Mouse (Mus musculus) kidney, postnatal 36 days (tissue): ENCODE data around the gene Plekha8.
A peak's percentile ranks its signal among the peaks of the same experiment; 100 is the strongest.

Experiments
- DNase-seq, 2 experiments: peaks; one replicate each; pipeline ENCODE4 v3.0.0; 2021 to 2022; ENCODE audit warnings: mixed read lengths in 2 of 2

The Plekha8 gene

DNA sequence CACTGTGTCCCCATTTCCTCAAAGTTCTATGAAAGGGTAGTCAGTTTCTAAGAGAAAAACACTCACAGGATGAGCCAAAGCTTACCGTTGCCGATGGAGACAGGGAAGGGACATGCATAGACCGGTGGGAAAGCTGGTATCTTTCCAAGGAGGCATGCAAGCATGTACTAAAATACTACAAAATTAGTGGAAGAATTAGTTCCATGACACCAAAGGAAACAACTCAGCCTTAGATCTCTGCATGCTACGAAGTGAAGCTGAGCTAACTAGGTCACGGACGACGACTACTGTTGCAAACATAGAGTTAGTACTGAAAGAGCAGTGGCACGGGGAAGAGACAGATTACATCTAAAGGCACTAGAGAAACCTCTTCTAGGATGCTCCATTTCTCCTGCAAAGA, 8.0 kb upstream of the Plekha8 start:
- DNase-seq, result no peak

DNA sequence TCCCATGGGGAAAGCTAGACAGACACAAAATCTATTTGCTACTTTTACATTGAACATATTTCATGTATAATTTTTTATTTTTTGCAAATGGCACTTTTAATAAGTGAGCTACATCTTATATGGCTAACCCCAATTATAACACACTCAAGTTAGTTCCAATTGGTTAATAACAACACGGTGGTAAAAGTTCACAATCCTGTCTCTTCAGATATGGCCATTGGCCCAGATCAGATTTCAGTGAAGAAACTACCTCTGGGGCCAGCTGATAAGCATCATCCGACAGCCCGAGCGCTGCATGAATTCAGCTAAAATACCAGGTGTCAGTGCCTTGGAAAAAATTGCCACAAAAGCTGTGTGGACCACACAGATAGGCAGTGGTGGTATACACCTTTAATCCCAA, 7.2 kb upstream of the Plekha8 start:
- DNase-seq, result no peak

DNA sequence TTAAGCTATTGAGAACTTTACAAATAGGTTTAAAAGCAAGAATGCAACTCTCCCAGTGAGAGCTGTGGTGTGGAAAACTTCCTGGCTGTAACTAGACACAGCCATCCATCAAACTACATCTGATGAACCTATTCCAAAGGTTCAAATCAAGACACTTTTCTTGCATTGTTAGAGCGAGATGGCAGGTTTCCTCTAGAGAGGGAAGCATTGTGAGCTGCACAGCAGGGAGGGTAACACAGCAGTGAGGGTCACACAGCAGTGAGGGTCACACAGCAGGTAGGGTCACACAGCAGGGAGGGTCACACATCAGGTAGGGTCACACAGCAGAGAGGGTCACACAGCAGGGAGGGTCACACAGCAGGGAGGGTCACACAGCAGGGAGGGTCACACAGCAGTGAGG, 6.7 kb upstream of the Plekha8 start:
- no peak for DNase-seq

DNA sequence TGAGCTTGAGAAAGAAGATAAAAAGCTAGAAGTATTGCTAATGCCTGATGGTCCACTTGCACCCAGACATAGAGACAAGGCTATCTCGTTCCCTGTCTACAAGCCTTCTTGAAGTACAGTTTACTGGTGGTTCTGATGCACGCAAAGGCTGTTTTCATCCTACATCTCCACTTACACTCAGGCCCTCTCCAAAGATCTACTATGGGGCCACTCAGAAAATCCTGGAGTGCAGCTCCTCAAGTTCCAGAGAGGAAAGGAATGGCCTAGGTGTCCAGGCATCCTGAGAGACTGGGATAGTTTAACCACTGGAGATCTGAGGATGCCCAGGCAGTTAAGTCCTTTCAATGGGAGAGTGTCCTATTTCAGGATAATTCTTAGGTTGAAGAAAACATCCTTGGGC, 4.2 kb upstream of the Plekha8 start:
- DNase-seq, result no peak

DNA sequence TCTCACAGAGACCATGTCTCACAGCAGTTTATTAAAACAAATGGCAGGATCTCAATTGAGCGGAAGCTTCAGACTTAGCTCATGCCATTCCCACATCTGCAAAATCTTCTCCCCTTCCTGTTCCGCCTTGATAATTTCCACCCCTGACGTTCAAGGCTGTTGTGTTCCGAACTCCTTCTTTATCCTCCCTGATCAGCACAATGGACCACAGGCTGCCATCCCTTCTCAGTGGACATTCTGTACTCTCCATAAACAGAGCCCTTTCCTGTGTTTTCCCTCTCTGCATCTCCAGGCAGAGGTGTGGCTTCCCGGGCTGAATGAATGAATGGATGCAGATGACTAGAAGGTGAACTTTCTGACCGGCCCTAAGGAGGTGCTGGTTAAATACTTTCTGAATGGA, 3.1 kb upstream of the Plekha8 start:
- no peak for DNase-seq

DNA sequence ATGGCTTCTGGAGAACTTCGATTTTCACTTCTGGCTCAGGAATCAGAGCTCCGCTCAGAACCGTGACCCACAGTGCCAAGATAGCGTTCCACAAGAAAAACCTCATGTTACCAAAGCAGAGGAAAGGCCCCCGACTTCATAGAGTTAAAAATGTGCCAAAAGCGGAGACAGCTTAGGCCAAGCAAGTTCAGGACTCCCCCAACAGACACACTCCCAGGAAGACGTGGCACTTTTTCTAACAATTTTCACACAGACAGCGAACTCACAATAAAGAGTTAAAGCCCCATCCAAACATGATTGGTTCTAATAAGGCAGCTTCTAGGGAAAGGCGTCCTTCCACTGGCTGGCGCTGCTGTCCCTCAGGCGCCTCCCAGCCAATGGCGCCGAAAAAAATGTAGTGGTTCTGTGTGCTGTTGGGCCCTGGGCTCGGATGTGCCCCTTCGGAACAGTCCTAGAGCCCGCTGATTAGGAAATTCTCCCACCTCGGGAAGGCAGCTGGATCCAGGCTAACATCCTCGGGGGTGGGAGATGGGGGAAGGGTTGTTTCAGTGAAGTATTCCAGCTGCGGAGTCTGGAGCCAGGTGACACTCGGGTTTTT, 1.9 kb upstream of the Plekha8 start:
- DNase-seq, result peak; percentile 96 to 97

DNA sequence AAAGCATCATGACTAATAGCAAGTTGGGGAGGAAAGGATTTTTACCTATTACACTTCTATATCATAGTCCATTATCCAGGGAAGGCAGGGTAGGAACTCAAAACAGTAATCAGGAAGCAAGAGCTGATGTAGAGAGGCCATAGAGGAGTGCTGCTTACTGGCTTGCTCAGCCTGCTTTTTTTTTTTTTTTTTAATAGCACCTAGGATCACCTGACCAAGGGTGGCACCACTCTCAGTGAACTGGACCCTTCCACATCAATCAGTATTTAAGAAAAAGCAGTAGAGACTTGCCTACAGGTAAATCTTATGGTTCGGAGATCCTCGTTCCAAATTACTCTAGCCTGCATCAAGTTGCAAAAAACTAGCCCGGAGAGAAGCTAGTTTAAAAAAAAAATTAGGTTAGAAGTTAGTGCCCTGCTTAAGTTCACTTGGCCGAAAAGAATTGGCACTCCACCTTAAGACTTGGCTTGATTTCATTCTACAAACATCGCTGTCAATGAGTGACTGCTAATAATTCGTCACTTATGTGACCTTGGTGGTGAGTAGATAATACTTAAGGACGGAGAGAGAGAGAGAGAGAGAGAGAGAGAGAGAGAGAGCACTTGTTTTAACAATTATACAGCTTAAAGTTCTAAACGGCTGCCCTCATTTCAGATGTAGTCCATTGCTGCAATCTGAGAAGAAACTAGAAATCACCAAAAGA, 994 bp upstream of the Plekha8 start:
- peak; percentile 40 to 69 for DNase-seq

DNA sequence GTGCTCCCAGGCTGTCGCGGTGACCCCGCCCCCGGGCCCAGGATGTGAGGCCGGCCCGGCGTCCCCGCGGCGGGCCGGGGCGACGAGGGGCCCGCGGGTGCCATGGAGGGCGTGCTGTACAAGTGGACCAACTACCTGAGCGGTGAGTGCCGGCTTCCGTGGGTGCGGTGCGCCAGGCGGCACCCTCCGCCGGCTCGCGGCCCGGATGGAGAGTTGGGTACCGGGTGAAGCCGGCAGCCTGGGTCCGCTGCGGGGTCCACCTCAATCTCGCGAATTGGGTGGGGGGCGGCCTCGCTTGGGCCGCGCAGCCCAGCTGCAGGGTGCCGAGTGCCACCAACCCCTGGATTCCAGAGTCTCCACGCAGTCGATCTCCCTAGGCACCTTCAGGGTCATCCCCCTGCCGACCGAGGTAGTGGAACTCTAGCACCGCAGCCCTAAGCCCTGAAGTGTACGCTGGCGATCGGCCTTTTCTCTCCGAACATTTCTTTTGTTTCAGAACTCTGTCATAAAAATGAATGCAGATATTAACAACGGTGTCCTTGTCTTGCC, 493 bp downstream of the Plekha8 start:
- no peak for DNase-seq

DNA sequence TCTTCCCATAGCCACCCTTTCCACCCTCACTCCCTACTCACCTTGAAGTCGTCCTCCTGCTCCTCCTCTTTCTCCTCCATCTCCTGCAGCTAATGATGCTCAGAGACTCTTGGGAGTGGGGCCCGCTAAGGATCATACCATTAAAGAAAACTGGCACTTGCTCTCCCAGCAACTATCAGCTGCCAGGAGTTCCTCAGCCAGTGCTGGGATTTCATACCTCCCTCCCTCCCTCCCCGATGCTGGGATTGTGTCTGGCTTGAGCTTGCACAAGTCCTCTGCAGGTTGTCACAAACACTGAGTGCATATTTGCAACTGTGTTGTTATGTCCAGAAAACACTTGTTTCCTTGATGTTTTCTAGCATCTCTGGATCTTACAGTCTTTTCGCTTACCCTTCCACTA, 2.3 kb downstream of the Plekha8 start, which contains the start of gene Fkbp14:
Gene Fkbp14 (minus strand): TSS at position 101 of the 400 bp plus-strand sequence.
- no peak for DNase-seq

DNA sequence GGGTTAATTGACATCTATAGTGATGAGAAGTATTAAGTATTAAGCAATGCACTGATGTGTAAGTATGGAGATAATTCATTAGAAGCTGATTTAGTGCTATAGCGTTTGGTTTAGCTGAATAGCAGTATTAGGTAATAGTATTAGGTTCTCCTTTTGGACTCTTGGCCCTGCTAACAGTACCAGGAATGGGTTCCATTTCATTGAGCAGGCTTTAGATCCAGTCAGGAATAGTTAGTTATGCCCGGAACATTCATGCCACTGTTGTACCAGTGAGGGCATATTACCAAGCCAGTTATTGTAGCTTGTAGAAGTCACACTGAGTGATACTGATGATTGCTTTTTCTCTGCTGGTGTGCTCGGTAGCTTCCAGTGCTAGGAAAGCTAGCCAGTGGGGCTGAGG, 2.8 kb downstream of the Plekha8 start:
- peak in 1 of 2 experiments; percentile 53 for DNase-seq

DNA sequence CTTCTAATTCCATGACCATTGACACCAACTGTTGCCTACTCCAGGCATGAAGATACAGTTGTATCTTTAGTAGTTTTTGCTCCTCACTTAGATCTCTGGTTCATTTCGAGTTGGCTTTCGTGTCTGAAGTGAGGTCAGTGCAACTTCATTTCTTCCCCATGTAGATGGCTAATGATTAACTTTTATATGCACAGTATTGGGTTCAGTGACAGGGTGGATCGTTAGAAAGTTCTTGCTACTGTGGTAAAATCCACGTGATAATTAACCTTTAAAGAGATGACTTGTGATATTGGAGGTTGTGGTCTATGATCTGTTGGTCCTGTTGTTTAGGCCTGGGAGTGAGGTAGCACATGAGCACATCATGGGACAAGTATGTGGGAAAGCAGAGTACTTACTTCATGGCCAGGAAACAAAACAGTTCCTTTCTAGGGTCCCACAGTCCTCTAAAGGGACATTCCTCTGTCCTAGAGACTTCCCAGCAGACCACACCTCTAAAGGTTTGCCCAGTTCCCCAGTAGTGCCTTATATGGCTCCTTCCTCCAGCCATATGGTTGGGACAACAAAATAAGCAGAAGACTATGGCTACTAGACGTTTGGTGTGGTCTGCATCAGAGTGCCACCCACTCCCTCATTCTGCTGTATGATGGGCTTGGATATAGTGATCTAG, 5.9 kb downstream of the Plekha8 start:
- no peak for DNase-seq

DNA sequence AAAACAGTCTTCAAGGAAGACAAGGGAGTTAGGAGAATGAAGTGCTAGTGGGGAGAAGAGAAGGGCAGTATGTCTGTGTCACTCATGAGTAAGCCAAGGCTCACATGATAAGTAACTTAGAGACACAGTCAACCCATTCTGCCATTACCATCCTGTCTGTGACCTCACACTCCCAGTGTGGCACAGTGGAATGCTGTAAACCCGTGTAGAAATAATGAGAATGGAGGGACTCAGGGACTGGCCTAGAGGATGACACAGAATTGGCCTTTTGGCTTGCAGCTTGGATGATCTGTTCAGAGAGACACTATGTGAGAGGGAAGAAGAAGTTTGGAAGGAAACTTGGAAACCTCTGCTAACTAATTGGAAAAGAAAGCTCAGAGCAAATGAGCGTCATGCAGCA, 8.0 kb downstream of the Plekha8 start:
- no peak for DNase-seq

DNA sequence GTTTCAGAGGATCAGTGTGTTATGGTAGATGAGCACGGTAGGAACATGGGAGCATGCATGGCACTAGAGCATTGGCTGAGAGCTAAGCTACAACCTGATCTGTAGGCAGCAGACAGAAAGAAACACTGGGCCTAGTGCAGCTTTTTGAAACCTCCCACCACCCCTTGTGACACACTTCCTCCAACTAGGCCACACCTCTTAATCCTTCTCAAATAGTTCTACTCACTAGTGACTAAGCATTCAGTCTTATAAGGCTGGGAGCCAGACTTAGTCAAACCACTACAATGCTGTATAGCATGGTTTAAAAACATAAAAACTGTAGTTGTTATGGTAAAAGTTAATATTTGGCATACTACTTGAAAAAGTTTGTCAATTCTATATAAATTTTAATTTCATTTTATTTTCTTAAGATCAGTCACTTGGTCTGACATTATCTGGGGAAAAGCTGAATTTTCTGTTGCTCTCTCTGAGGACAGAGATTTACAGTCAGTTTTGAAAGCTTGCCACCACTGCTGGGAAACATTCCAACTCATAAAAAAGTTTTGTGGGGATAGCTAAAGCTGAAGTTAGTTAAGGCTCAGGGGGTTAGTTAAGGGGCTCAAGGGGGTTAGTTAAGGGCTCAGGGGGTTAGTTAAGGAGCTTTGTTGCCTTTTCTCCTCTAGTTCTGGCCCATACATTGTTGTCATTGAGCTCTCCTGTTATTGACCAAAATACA, 9.2 kb downstream of the Plekha8 start:
- DNase-seq, result peak in 1 of 2 experiments; percentile 60

DNA sequence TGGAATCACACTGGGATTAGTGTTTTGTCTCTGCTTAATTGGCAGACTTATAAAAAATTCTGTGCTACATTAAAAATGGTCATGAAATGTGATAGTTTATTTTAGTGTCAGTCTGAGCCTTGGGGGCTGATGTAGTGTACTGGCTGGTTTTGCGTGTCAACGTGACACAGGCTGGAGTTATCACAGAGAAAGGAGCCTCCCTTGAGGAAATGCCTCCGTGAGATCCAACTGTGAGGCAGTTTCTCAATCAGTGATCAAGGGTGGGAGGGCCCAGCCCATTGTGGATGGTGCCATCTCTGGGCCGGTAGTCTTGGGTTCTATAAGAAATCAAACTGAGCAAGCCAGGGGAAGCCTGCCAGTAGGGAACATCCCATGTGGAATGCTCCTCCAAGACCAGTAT, 11.3 kb downstream of the Plekha8 start:
- DNase-seq, result no peak

DNA sequence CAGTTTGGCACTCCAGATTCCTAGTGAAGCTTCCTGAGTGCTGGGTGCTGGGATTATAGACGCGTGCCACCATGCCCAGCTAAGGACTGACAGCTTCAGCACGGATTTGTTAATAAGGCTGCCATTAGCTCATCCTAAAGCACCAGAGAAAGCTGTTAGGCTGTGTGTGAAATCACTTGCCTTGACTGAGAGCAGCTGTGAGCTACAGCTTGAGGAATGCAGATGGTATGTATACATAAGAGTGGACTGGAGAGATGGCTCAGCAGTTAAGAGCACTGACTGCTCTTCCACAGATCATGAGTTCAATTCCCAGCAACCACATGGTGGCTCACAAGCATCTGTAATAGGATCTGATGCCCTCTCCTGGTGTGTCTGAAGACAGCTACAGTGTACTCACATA, 22.5 kb downstream of the Plekha8 start:
- DNase-seq, result no peak

DNA sequence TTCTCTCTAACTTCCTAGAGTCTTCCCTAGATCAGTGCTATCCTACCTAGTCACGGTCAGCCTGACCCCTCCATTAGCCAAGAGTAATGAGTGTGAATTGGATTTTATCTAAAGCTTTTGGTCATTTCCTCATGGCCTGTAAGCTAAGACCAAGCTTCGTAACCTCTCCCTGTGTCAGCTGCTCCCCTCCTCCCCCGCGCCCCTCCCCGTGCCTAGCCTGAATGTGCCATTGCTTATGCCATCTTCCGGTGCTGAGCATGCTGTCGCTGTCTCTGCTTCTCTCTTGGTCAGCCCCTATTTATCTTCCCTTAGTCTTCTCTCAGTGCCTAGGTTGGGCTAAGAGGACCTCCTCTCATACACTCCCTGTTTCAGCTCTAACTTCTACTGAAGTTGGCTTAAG, 24.6 kb downstream of the Plekha8 start:
- no peak for DNase-seq

DNA sequence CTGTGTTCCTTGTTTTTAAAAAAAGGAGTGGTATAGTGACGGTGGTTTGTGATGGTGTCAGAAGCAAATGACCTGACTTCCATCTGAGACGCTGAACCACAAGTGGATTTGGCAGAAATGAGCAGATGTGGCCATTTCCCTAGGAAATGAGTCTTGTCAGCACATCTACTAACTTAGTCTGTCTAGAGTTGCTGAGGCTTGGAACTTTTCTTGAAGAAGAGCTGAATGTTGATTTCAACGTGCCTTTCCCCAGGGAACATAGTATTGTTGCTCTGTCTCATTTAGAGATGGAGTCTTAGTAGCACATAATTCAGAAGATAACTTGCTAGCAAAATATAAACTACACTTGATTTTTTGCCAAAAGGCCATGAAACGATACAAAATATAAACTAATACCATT, 25.4 kb downstream of the Plekha8 start:
- no peak for DNase-seq

DNA sequence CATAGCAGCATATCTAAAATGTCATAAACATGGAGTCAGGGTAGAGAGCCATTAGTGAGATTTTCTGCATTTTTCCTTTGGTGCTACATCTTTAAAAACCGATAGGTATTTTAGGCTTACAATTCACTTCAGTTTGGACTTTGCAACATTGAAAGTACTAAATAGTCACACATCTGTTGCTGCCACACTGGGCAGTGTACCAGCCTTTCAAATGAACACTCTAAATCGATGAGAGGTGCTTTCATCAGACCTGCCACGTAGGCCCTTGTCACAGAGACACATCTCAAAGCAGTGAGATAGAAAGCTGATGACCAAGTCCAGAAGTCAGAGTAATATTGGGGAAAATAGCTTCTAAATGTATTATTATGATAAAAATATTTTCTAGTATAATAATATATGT, 33.5 kb downstream of the Plekha8 start:
- DNase-seq, result no peak

DNA sequence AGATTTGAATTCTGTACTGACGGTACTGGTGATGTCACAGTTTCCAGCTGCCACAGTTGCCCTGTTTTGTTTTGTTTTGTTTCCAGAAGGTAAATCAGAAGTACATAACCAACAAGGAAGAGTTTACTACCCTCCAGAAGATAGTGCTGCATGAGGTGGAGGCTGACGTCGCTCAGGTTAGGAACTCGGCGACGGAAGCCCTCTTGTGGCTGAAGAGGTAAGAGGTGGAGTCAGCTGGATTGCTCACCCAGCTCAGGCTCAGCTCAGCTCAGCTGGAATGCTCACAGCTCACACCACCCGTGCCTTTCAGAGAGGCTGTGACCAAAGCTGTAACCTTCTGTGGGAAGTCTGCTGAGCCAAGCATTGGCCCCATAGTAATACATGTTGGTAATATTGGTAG, 34.8 kb downstream of the Plekha8 start:
- peak; percentile 51 to 76 for DNase-seq

DNA sequence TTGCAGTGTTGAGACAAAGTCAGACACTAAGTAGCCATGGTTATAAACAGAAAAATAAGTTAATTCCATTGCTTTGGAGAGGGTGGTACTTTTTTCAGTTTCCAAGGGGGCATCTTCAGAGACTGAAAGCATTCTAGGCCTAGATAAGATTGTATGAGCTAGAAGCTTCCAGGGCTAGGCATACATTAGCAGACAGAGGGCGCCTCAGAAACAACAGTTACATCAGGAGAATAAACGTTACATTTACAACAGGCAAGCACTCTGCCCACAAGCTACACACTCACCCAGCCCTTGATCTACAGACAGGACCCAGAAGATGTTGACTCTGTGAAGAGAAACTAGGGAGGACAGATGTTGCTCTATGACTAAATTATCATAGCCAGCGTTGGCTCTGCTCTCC, 36.6 kb downstream of the Plekha8 start:
- DNase-seq, result peak; percentile 21 to 32

DNA sequence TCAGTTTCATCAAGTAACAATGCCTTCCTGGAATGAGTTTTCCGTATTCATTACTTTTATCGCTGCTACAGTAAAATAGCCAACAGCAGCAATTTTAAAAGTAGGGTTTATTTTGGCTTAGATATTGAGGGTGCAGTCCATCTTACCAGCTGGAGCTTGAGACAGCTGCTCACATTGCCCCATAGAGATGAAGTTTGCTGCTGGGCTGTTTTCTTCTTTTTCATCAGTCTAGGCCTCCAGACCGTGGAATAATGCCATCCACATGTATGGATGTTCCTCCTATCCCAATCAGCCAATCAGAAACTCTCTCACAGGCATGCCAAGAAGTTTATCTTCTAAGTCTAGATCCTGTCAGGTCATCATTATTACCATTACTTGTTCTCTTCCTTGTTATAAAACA, 45.0 kb downstream of the Plekha8 start:
- DNase-seq, result no peak

DNA sequence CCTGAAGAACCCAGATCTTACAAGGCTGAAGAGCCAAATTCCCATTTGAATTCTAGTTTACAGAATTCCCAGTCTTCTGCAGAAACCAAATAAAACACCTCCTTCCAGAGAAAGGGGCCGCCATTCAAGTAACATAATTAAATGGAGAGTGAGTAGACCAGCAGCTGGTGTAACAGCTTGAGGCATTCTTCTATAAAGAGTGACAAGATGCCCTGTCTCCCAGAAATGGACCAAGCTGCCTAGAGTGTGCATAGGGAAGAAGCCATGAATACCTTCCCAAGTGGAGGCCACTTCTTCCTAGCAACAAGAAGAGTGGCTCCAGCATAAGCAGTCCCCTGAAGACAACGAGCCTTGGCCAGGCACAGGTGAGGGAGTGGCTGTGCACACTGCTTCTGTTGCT, 47.0 kb downstream of the Plekha8 start:
- no peak for DNase-seq

DNA sequence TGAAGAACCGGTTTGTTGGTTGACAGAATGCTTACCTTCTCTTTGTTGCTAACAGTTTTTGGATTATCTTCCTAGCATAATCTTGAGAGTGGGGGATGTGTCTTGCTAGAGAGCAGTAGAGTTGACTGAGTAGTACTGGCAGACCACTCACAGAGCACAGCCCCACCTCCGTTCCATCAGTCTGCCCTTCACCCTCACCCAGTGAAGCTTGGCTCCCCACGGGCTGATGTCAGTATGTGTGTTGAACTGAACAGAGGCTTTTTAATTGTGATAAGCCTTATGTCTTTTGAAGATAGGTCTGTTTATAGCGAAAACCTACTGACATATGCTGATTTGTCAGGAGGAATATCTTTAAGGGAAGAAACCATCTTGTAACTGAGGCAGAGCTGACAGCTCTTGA, 48.3 kb downstream of the Plekha8 start:
- DNase-seq, result no peak
